Mouse (Mus musculus): ENCODE data around the gene Kazn.

DNA sequence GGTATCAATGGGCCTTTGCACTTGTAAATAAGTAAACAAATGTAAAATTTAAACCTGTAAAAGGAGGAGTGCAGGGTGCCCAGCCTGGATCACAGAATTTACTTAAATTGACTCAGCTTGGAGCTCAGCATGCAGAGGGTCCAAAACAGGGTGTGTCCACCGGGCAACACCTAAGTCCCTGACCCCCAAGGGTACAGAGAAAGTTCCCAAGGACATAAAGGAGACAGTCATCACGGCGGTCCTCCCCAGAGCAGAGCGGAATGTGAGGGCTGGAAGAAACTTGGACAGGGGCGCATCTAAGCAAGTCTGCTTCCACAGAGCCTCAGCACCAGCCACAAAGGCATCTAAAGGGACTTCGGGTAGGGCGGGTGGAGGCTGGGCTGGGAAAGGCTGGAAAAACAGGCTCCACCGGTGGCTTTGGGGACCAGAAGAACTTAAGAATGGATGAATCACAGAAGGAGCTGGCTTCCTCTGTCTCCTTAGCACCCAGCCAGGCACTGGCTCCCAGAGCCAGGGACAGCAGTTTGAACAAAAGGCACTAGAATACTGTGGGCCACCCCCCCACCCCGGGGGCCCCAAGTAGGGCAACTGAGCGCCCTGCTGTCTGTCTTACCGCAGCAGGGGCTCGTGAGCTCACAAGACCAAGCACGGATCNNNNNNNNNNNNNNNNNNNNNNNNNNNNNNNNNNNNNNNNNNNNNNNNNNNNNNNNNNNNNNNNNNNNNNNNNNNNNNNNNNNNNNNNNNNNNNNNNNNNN lies 10.2 kb downstream of the Kazn start:
- no peak for TF ChIP-seq ZC3H11A (IDR thresholded peaks at IDR 0.05; ENCODE audit: borderline replicate concordance, low read depth, low read length)
- no peak for TF ChIP-seq HCFC1 (IDR thresholded peaks at IDR 0.05; ENCODE audit: borderline replicate concordance, insufficient read depth, low read length)

Data from ES-E14 (cell line).